Mouse (Mus musculus): ENCODE data around the gene Acbd3.

Gene Acbd3

GRCm38 (mm10) chr1:180762180-180762579 lies 36.3 kb downstream of the Acbd3 start:
- DNase-seq (ENCODE audit: low read depth, low spot score) = no peak

DNA sequence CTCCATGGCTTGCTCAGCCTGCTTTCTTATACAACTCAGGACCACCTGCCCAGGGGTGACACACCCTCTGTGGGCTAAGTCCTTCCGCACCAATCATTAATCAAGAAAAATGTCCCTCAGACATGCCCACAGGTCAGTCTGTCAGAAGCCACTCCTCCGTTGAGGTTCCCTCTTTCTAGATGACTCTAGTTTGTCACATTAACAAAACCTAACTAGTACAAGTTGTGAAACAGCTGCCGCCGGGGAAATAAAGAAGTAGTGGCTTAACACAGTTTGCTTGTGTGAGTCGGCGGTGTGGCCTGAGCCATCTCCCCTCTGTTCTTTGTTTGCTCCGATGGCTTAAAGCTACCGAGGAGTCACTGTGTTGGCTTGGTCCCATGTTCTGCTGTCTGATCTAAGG lies 36.8 kb downstream of the Acbd3 start:
- no peak for DNase-seq (ENCODE audit: low read depth, low spot score)

- no peak for DNase-seq (ENCODE audit: low read depth, low spot score)
These were observed 37.5 kb downstream of the Acbd3 start for GRCm38 (mm10) chr1:180763307-180763706.

GRCm38 (mm10) chr1:180763828-180764227 lies 38.0 kb downstream of the Acbd3 start:
- DNase-seq (ENCODE audit: low read depth, low spot score) = peak; percentile 69

GRCm38 (mm10) chr1:180765393-180765792 lies 39.5 kb downstream of the Acbd3 start:
- DNase-seq (ENCODE audit: low read depth, low spot score) = no peak

DNA sequence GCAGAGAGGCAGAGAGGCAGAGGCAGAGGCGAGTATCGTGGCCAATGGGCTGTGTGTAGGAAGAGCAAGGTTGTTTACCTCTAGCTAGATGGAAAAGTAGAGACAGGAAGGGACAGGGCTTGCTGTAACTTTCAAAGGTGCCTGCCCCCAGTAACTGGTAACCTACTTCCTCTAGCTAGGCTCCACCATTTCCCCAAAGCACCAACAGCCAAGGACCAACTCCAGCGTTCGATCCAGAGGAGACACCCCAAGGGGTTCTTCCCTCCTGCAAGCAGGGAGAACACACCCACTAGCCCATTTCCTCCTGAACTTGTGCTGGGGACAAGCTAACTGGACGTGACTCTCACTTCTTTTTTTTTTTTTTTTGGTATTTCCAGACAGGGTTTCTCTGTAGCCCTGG lies 40.7 kb downstream of the Acbd3 start:
- no peak for DNase-seq (ENCODE audit: low read depth, low spot score)

- DNase-seq (ENCODE audit: low read depth, low spot score) = no peak
These were observed 41.9 kb downstream of the Acbd3 start for GRCm38 (mm10) chr1:180767541-180768333.

DNA sequence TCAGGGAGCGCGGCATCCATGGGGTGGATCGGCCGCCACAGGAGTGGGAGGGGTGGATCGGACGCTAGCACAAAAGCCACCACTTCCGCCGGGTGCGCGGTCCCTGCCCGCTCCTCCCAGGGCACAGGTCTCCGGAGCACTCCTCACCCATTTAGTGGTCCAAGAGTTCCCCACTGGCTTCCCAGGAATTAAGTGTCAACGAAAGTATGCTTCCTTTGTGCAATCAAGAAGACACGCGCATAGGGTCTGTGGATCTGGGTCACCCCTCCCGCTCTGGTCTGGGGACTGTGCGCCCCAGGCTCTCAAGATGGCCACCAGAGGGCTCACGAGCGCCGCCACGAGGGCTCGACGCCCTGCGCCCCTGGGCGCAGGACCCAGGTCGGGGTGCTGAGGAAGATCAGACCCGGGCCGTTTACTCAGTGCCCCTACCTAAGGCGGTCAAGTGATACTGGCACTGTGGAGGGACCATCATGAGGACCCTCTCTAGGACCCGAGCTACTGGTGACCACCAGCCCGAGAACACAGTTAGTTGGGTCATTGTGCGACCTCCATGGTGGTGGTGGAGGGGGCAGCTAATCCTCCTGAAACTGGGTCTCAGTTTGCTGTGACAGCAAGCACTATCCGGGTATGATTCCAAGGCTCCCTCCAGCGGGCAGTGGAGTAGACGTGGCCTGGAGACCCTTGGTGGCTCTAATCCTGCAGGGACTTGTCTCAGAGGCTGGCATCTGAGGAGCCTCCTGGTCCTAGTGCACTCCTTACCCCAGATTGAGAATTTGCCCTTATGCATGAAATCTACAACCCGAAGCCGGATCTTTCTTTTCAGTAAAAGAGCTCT lies 42.7 kb downstream of the Acbd3 start:
- DNase-seq (ENCODE audit: low read depth, low spot score) = peak; percentile 19

DNA sequence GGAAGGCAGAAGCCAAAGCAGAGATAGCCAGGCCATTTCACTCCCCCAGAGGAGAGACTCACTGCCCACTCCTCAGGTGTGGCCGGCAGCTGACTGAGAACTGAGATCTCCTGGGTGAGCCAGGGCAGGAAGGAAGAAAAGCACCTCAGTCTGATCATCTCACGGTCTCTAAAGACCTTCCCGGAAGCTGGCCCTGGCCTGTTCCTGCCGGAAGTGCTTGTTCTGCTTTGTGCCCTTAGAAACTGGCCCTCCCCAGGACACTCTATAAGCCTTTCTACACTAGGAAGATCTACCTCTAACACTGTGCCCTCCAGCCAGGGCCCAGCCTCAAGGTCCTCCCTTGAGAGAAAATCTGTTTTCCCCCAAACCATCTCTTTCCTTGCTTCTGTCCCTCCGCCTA lies 45.5 kb downstream of the Acbd3 start:
- no peak for DNase-seq (ENCODE audit: low read depth, low spot score)

DNA sequence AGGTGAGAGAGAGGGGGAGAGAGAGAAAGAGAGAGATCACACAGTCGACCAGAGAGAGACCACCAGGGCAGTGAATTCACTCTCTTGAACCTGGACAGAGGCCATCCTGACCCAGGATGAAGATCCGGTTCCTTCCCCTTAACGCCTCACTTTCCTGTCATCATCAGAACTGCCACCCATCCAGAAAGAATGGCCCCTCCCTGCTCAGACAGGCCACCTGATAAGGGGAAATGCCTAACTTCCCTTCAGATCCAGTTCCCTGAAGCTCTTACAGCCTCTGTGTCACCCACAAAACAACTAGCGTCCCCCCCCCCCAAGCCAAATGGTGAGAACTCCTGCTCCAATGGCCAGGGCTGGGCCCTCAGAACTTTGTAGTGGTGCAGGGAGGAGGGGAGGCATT lies 45.9 kb downstream of the Acbd3 start:
- DNase-seq (ENCODE audit: low read depth, low spot score) = no peak

DNA sequence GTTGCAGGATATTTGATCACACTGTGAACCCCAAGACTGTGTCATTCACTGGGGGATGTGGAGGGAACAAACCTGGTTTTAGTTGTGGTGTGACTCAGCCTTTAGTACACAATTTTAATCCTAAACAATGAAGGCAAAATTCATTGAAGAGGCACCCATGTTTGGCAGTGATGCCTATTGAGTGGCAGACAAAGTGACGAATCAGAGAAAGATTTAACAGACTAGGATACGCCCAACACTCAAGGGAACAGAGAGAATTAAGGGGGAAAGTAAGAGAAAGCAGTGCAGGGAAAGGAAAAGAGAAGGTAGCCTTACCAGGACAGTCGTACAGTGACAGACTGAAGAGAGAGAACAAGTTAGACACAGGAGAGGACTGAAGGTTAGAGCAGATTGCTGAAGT lies 46.4 kb downstream of the Acbd3 start:
- no peak for DNase-seq (ENCODE audit: low read depth, low spot score)

DNA sequence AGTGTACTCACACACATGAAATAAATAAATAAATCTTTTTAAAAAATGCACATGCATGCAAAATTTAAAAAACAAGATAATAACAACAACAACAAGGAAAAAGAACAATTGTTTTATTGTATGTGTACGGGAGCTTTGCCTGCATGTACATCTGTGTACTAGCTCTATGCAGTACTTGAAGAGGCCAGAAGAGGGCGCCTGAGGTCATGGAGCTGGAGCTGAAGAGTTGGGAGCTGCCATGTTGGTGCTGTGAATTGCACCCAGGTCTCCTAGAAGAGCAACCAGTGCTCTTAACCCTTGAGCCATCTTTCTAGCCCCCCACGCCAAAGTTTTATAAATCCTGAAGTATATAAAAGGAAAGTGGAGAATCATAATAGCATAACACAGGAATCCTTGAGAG lies 48.8 kb downstream of the Acbd3 start:
- DNase-seq (ENCODE audit: low read depth, low spot score) = no peak

GRCm38 (mm10) chr1:180775317-180775716 lies 49.5 kb downstream of the Acbd3 start:
- no peak for DNase-seq (ENCODE audit: low read depth, low spot score)

GRCm38 (mm10) chr1:180775849-180776493 lies 50.1 kb downstream of the Acbd3 start:
- peak; percentile 18 for DNase-seq (ENCODE audit: low read depth, low spot score)

GRCm38 (mm10) chr1:180776494-180776893 lies 50.7 kb downstream of the Acbd3 start:
- no peak for DNase-seq (ENCODE audit: low read depth, low spot score)

DNA sequence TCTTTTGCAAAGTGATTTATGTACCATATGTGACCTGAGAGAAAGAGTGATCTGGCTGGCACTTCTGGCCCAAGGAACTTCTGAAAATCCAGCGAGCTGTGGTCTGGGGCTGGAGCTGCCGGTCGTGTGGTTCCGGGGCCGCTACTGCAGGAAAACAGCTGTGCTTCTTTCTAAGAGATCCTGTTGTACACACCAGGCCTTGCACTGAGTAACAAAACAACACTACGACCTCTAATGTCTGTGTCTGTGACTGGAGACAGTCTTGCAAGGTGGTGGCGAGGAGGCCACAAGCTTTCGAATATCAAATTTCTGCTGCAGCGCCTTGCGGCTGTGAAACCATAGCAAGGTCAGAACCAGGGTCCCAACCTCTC lies 51.4 kb downstream of the Acbd3 start:
- no peak for DNase-seq (ENCODE audit: low read depth, low spot score)

DNA sequence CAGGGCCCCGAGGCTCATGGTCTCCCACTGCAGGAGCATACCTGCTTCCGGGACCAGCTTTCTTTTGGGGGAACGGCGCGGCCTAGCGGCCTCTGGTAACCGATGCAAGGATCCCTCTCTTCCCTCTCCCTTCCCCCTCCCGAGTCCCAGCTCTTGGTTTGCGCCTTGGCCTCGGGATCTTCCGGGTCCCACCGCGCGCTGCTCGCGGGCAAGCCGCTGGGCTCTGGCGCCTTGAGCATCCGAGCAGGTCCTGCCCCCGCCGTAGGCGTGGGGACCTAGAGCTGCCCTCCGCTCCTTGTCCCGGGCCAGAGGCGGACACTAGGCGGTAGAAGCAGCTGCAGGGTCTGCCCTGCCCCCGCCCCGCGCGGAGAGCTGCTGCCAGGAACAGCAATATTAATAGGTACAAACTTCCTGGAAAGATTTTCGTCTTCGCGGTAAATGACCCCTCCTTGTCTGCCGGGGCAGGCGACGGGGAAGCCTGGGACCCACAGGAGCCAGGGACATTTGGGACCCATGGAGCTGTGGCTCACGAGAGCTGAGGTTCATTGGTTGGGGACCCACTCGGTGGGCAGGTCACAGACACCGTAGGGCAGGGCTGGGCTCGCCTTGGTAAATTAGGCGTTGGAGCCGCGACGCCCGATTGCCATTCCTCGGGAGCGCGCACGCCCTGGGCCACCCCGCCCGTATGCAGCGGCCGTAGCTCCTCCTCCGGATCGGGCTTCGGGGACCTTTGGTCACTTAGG lies 52.0 kb downstream of the Acbd3 start:
- peak; percentile 66 for DNase-seq (ENCODE audit: low read depth, low spot score)

GRCm38 (mm10) chr1:180778403-180778754 lies 52.5 kb downstream of the Acbd3 start:
- no peak for DNase-seq (ENCODE audit: low read depth, low spot score)

DNA sequence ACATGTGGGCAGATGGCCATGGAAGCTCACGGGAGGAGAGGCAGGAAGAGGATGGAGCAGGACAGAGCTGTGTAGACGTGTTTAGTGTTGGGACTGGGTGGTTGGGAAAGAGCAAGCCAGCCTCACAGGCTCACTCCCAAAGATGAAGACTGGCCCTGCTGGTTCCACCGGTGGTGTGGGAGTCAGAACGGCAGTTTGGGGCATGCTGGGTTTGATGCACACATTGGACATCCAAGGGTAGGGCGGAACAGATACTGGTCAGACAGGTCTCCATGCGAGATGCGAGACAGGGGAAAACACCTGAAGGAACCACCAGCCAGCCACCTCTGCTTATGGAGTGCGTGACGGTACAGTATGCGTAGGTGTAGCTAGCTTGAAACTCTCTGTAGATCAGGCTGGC lies 53.1 kb downstream of the Acbd3 start:
- DNase-seq (ENCODE audit: low read depth, low spot score) = no peak

GRCm38 (mm10) chr1:180780291-180780690 lies 54.4 kb downstream of the Acbd3 start:
- no peak for DNase-seq (ENCODE audit: low read depth, low spot score)

- DNase-seq (ENCODE audit: low read depth, low spot score) = no peak
These were observed 55.4 kb downstream of the Acbd3 start for GRCm38 (mm10) chr1:180781250-180781649.

Data from telencephalon, adult 2 months (tissue).